Mouse (Mus musculus) left cerebral cortex, postnatal 4 days (tissue): ENCODE results near the gene Fst. TPM values are rescaled to one million over a fixed set of nuclear protein-coding genes. Genes with fewer than 3 reads are reported as not detected.
A peak's percentile ranks its signal among the peaks of the same experiment; 100 is the strongest.

Experiments used
- DNase-seq: peaks from one replicate; pipeline ENCODE4 v3.0.0-alpha.2; 2022
- intact Hi-C: fragments of 180-260 bp; cut with DNase I; formaldehyde crosslinking; loops from one replicate; pipeline ENCODE4 v1.15.1; 2025
- total RNA-seq, 2 experiments: library from RNA; stranded (reverse); gene quantifications; 2 replicates each; pipeline ENCODE4 v1.2.3; 2021

Gene Fst
- total RNA-seq = 1 to 10 TPM; 7.1 to 7.6 TPM

DNA sequence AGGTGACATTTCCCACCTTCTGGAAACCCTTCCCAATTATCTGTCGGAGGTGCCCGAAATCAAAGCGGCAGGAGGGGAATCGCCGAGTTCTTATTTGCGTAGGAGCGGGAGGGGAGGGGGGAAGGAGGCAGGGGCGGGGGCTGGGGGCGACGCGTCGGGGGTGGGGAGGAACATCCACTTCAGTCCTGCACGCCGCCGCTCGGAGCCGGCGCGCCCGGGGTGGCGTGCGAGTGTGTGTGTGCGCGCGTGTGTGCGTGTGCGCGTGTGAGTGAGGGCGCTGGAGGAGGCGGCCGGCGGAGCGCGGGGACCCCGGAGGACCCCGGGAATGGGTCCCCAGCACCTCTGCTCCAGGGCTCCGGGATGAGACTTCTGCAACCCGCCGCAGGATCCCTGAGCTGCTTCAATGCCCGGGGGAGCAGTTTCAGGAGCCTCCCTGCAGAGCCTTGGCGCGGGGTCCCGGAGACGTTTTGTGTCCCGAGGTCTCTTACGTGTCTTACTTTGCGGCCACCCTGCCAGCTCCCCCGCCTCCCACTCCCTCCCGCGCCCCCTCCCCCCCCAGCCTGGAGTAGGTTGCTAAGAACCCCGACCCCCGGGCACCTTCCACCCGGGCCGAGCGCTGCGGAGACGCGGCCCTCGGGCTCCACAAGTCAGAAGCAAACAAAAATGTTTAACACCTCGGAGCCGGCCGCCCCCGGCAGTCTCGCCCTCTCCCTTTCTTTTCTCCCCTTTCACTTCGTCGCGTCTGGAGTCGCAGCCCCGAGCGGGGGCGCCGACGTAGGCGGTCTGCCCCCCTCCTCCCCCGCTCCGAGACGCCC is at the start of gene Fst:
Fst (minus strand) TSS at position 66 of the 815 bp plus-strand sequence.
- peak; percentile 41 for DNase-seq
- intact Hi-C loops = loop anchor here (5.0 kb wide), 2 partner anchors 382 to 582 kb away; no protein-coding TSS in a partner anchor

DNA sequence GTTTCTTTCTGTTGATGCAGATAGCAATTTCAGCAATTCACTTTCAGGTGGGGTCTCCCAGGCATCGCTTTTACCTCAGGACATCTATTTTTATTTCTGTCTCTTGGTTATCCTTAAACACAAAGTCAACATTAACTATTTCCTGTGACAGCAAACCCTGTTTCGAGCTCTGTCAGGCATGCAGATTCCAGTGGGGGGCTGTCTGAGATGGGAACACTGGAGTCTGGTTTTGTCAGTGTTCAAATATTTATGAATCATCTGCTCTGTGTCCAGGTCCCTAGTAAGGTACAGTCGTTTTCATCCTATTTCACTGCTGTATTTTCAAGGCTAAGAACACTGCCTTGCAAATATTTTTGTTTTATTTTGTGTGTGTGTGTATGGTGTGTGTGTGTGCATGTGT is 35.1 kb upstream of the Fst start:
- intact Hi-C loops = no loop called here
- no peak for DNase-seq

DNA sequence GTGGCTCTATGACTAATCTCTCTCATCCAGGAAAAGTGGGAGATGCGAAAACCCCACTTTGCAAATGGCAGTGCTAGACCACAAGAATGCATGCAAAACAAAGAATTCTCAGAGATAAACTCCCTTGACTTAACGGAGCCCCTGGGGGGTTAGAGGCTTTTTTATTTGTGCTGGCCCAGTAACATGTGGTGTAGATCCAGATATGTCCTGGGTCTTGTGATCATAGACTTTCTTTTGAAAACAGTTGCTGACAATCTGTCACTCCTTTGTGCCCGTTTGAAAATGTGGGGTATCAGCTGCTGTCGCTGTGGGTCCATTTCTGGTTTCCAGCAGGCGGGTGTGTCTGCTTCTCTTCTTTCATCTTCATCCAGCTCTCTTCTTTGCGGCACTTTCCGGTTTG is 29.4 kb upstream of the Fst start:
- intact Hi-C loops = no loop called here

DNA sequence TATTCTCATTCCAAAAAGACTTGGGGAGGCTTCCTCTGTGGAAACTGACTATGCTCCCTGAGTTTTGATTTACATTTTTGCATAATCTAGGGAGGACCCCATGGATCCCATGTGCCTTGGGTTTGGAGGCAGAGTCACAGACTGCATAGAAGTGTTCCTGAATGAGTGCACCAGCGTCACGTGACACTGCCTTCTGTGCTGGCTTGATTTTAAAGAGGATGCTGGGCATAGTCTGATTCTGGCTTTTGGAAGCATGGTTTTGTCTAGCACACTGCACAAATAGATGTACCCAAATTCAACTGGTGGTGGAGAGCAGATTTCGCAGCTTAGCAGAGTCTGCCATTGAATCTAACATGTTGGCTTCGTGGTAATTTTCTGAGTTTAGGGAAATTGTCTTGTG is 19.6 kb upstream of the Fst start:
- no peak for DNase-seq

More for the DNA sequence above, 29.4 kb upstream of the Fst start:
- peak; percentile 22 for DNase-seq

DNA sequence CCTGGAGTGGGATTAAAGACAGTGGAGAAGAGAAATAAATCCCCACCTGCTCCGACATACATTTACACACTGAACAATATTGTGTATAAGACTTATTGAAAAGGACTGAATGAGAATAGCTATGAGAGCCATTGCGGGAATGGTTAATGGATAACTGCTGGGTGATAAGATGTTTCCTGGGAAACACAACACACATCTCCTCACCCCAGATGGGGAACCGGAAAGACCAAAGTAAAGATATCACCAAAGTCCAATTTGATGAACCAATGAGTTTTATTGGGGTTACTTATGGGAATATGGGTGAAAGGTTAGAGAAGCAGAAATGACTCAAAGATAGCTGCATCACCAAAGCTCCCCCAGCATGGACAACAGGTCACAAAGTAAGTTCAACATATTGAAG is 11.2 kb upstream of the Fst start:
- no peak for DNase-seq
- intact Hi-C loops = no loop called here

More for the DNA sequence above, 19.6 kb upstream of the Fst start:
- intact Hi-C loops = no loop called here

DNA sequence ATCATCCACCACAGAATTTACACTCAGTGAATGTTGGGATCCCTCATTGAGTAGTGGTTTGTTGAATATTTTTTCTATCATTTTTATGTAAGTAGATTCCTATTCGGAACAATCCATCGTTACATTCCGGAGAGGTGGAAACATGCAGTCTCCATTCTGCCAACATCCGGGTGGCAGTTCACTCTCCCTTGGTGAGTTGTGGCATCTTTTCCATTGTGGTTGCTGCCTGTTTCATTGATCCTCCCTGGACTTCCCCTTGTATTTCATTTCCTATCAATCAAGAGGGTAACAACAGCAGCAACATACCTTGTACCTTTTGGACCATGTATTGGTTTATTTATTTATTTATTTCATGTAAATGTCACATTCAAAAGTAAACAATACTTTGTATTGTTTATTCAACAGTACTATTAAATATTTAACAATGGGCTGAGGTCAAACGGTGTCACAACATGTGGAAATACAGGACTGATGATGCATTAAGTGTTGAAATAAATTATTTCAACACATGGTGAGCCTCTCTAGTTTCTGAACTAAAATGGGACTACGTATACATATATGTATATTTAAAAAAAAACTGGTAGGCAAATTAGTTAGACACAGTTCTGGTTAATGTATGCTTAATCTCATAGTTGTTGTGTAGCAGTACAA is 7.6 kb upstream of the Fst start:
- DNase-seq = no peak
- intact Hi-C loops = no loop called here

DNA sequence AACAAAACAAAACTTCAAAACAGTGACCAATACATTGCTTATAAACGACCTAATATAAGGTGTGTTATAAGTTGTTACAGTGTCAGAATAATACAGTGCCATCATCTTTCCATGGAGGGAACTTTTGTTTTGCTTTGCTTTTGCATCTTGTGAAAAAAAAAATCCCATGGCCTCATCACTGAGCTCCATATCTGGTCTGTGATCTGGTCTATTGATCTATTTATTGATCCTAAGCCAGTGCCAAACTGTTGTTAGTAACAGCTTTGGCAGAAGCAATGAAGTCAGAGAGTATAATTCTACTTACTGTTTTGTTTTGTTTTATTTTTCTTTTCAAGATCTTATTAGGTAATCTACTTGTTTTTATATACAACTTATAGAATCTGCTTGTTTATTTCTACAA is 6.6 kb upstream of the Fst start:
- no peak for DNase-seq
- intact Hi-C loops = no loop called here

DNA sequence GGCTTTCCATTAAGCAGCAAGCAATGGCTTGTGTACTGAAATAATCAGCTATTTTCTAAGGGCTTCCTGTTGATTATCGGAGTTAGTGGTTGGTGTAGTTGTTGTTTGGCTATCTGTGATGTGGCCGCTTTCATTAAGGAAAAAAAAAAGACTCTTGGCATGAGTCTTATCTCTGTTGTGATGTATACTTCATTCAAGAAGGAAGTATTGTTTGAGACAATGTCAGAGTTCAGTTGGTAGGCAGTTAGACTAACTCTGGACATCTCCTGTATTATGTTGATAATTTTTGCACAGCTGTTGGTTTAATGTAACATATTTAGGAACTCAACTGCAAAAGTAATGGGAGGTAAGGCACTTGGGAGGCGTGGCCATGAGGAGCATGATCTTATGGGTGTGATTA is 6.1 kb upstream of the Fst start:
- intact Hi-C loops = no loop called here
- no peak for DNase-seq

DNA sequence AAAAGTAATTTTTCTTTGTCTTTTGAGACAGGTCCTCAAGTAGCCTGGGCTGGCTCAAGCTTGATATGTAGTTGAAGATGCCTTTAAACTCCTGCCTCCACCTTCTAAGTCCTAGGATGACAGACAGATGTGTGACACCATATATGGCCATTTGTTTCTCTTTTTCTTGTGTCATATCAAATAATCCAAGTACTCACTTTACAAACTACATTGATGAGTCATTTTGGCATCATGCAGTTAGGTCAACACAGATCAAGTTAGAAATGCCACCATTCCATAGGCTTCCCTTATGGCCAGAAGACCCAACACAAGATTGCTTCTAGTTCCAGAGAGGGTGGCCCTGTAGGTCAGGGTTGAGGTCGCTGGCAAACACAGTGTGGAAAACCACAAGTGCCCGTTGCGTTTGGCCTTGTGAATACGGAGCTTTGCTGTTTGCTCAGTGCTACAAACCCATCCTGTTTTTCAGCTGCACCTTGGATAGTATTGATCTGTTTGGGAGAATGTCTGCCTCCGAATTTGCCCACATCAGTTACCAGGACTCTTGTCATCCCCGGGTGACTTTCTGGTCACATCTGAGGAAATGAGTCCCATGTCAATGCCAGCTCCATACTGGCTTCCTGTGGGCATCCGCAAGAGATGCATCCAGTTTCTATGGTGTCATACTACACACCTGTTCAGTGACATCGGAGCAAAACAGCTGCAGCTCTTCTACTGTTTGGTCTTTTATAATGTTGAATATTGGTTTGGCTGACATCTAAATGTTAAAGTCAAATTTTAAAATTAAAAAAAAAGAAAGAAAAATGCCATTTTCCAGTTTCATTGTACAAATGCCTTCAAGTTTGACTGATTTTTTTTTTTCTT is 4.0 kb upstream of the Fst start:
- intact Hi-C loops = no loop called here
- DNase-seq = no peak

DNA sequence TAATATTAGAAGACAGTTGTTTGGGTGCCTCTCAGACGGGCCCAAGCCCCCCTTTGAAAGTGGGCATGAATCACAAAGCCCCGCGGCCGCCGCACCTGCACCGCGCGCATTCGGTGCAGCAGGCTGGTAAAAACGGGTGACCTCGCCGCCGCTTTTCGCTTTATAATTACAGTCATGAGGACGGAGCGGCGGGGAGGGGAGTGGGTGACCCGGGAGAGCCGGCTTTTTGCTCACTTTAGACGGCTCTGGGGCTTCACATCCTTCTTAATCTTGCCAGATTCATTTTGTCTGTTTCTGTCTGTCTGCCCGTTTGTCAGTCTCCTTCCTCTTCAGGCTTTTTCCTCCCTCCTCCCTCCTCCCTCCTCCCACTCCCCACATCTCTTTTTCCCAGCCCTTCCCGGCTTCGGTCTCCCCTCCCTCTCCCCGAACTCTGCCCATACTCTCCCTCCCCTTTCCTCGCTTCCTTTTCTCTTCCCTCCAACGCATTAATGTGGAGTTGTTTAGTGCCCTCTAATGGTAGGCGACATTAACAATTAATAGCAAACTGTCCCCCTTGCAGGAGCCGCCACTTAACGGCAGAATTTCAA is 1.6 kb upstream of the Fst start:
- intact Hi-C loops = no loop called here
- DNase-seq = peak; percentile 51

DNA sequence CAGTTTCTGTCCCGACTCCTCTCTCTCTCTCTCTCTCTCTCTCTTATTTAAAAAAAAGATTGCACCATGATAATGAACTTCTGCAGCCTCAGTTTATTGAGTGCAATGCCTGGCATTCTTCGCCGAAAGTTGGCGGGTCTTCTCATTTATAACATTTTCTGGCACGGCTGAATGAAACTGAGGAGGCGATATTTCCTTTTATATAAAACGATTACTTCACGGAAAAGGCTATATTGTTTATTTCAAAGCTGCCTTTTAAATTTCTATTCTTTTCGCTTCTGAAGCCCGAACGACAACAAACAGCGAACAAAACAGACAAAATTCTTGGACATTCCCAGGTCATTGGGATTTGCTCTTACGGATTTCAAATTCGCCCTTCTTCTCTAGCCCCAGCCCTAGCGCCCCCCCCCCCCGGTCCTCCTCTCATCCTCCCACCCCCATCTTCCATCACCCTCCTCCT is 980 bp upstream of the Fst start:
- intact Hi-C loops = loop anchor here (5.0 kb wide), 2 partner anchors 382 to 582 kb away; no protein-coding TSS in a partner anchor
- no peak for DNase-seq

DNA sequence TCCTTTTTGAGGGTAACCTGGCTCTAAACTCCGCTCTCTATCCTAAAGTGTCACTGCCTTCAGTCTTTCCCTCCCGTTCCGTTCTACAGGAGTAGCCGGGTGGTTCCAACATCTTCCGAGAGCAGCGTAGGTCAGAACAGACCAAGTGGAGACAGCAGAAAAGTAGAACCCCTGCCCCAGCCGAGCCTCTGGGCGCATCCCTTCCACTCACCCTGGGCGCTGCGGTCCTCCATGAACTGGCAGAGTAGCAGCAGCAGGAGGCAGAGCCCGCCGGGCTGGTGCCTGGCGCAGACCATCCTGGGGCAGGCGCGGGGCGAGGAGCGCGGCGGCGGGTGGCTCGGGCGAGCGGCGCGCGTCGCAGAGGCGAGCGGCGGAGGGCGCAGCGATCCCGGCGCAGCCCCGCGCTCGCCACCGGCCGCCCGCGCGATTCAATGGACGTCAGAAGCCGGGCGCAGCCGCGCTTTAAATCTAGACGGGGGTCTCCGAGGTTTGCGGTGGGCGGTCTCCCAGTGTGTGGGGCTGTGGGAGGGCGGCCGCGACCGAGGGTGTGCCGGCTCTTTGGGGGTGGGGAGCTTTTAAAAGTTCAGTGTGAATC is 363 bp downstream of the Fst start:
- intact Hi-C loops = loop anchor here (5.0 kb wide), 2 partner anchors 381 to 581 kb away; no protein-coding TSS in a partner anchor
- peak; percentile 39 for DNase-seq

DNA sequence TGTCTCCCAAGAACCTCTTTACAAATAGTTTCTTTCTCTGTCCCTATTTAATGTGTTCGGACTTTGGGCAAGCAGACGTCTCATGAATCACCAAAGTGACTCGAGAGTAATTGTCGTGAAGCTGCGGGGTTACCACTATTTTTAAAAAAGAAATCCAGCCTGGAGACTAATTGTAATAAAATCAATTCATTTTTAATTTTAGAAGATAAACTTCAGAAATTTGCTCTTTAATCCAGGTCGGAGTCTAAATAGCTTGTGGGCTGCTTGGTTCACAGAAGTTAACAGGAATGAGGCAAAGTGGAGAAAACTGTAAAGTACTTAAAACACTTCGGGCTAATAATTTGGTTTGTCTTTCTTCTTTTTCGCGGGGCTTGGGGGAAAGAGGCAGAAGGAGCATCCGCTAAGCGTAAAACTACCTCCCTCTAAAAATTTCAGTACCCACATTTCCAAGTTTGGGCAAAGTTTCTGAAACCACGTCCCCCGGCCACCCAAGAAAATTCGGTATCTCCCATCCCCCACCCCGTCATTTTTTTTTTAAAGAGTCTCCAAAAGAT is 1.1 kb downstream of the Fst start:
- intact Hi-C loops = loop anchor here (5.0 kb wide), 2 partner anchors 380 to 580 kb away; no protein-coding TSS in a partner anchor
- no peak for DNase-seq

DNA sequence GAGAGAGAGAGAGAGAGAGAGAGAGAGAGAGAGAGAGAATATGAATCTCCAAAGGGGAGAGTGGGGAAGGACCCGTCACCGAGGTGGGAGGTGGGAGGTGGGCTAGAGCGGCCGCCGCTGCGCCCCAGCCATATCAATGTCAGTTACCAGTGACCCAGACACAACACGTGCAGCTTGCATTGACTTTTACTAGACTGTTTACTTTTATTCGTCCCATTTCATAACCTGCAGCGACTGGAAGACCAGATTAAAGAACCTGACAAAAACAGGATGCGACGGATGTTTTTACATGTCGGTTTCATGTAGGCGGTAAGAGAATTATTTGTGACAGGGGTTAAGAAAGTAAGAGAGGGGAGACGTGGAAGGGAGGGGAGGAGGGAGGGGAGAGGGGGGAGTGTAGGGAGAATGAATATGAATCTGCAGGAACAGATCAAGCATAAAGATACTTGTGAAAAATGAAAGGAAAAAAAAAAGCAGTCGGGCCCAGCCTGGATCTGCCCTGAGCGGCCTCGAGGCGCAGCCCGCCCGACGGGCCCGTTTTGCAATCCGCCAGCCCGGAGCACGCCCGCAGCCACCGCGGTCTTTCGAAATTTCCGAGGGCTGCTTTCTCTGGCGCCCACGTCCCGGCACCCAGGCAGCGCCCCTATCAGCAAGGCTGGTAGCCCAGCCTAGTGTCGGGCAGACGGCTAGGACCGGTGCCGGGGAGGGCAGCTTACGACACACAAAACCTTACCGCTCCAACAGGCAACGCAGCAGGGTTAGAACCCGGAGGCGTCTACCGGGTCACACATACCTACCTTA is 1.8 kb downstream of the Fst start:
- DNase-seq = no peak

DNA sequence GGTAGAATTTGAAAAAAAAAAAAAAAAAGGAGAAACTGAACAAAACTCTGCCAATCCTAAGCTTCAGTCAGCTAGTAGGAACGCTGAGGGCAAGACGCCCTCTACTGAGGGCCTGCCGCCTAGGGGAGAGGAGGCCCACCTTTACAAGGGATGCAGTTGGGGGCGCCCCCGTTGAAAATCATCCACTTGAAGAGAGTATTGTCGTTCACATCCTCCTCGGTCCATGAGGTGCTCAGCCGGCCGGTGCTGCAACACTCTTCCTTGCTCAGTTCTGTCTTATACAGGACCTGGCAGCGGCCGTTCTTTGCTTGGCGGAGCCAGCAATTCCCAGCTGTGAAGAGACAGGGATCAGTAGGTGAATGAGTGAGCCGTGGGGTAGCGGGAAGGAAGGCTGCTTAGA is 2.5 kb downstream of the Fst start:
- intact Hi-C loops = loop anchor here (5.0 kb wide), 2 partner anchors 379 to 579 kb away; no protein-coding TSS in a partner anchor
- DNase-seq = peak; percentile 37

More for the DNA sequence above, 1.8 kb downstream of the Fst start:
- intact Hi-C loops = loop anchor here (5.0 kb wide), 2 partner anchors 380 to 580 kb away; no protein-coding TSS in a partner anchor

DNA sequence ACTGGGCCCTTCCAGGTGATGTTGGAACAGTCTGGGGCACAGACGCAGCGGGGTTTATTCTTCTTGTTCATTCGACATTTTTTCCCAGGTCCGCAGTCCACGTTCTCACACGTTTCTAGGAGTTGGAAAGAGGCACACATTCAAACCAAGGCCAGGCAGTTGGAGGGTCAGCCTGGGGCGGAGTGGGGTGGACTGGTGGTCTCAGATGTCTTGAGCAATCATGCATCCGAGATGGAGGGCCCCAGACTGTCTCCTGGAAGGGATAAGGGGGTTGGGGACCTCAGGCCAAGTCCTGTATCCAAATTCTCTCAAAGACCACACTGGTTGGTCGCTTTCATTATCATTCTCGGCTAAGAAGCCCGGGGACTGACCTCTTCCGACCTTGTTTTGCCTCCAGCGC is 3.0 kb downstream of the Fst start:
- no peak for DNase-seq
- intact Hi-C loops = loop anchor here (5.0 kb wide), 2 partner anchors 378 to 578 kb away; no protein-coding TSS in a partner anchor

DNA sequence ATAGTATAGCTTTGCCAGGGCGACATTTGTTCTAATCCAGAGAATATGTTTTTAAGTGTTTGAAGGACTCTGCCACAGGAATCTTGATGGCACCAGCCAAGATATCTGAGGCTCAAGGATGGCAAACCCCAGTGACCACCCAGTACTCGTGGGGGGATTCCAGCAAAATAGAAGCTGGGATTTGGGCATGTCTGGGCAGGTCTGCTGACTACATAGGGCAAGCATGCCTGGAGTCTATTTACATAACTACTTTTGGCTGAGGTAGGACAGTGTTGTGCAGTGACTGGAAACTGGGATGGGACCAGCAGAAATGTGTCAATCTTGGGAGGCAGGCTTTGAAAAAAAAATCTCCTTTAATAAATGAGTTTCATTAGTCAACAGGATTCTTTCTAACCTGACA is 11.5 kb downstream of the Fst start:
- no peak for DNase-seq
- intact Hi-C loops = no loop called here

DNA sequence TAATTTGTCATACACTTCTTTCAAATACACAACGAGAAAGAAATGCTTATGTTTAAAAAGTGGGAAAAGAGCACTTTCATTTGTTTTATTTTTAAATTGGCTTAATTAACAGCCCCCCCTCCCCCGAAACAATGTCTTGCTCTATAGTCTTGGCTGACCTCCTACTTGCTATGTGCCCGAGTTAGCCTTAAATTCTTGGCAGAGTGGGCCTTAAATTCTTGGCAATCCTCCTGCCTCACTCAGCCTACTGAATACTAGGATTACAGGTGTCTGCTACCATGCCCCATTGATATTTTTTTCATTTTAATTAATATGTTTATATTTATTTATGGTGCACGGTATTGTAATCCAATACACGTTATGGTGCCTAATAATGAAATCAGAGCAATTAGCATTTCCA is 26.3 kb downstream of the Fst start:
- intact Hi-C loops = no loop called here

DNA sequence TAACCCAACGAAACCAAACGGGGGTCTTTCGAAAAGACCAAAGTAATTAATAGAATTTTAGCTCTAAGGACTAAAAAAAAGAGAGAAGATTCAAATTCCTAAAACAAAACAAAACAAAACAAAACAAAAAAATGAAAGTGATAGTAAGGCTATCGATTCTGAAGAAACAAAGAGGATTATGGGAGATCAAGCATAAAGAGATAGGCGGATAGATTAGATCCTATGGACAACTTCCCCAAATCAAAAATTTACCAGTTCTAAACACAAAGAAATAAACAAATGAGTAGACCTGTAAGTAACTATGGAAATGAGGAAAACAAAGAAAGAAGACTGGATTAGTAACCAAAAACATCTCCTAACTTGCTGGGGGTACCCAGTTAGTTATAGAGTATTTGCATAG is 33.5 kb downstream of the Fst start:
- DNase-seq = no peak
- intact Hi-C loops = no loop called here

More for the DNA sequence above, 26.3 kb downstream of the Fst start:
- no peak for DNase-seq
